Mouse (Mus musculus) midbrain, embryonic 12.5 days (tissue): Measurements from ENCODE around the gene F8a. TPM values are rescaled to one million over a fixed set of nuclear protein-coding genes. Genes with fewer than 3 reads are reported as not detected.
"Not testable (repeated sequence)": the region's sequence is repeated elsewhere in the genome, so short reads cannot be mapped to it uniquely, and the experiment has no call there.

Experiments used
- ATAC-seq: fragments of 200-750 bp; cut with Nextera tagmentation; 2 replicates; pipeline ENCODE4 v1.8.0; 2017; ENCODE audit warnings: low read depth, moderate TSS enrichment, moderate library complexity; ENCODE audit not compliant: low FRiP score
- H3K27ac ChIP-seq: fragments of 300-500 bp; sonication (generic); replicated peaks from 2 replicates; pipeline ENCODE4 v1.5.1; 2016; ENCODE audit warnings: mild to moderate bottlenecking
- H3K27me3 ChIP-seq: fragments of 300-500 bp; sonication (generic); 2 replicates; pipeline ENCODE4 v1.6.1; 2016; ENCODE audit warnings: mild to moderate bottlenecking
- H3K36me3 ChIP-seq: fragments of 300-500 bp; sonication (generic); 2 replicates; pipeline ENCODE4 v1.6.1; 2016
- H3K4me1 ChIP-seq: fragments of 300-500 bp; sonication (generic); 2 replicates; pipeline ENCODE4 v1.6.1; 2016
- H3K4me2 ChIP-seq: fragments of 300-500 bp; sonication (generic); replicated peaks from 2 replicates; pipeline ENCODE4 v1.6.1; 2016; ENCODE audit warnings: mild to moderate bottlenecking, moderate library complexity
- H3K4me3 ChIP-seq: fragments of 300-500 bp; sonication (generic); 2 replicates; pipeline ENCODE4 v1.5.1; 2016; ENCODE audit warnings: mild to moderate bottlenecking
- H3K9ac ChIP-seq: fragments of 300-500 bp; sonication (generic); replicated peaks from 2 replicates; pipeline ENCODE4 v1.6.1; 2016; ENCODE audit warnings: mild to moderate bottlenecking, moderate library complexity
- H3K9me3 ChIP-seq: fragments of 300-500 bp; sonication (generic); 2 replicates; pipeline ENCODE4 v1.6.1; 2016; ENCODE audit warnings: mild to moderate bottlenecking
- WGBS: fragments of 180-500 bp; shearing (Covaris S2); methylation state at CpG from one replicate; pipeline ENCODE4 v1.1.7; 2016; 5-methylcytosine and 5-hydroxymethylcytosine counted together
- polyA plus RNA-seq: library from polyadenylated mRNA; unstranded; fragments of >200 nt; fragmentation: Nextera tagmentation; extraction: Ambion mirVana; gene quantifications from 2 replicates; pipeline ENCODE4 v1.2.1, GENCODE M21; 2016

Gene F8a
- polyA plus RNA-seq: 23.1 and 23.2 TPM in 2 replicates

GRCm38 (mm10) chrX:73227914-73228605 lies at the start of gene F8a:
TSS of gene F8a (plus strand) at chrX:73228291.
- peak within 1 kb of the TSS; percentile 90 for H3K27ac ChIP-seq
- peak within 1 kb of the TSS; percentile 67 for H3K4me3 ChIP-seq
- no peaks in the 10 kb centered on the region for H3K9me3 ChIP-seq
- no peaks in the 10 kb centered on the region for H3K4me1 ChIP-seq
- 17% methylated on average over 34 of the region's 39 CpGs for WGBS
- H3K27me3 ChIP-seq: no peaks in the 10 kb centered on the region
- ATAC-seq: peak; percentile 96
- H3K4me2 ChIP-seq: peak within 1 kb of the TSS; percentile 74
- peak within 1 kb of the TSS; percentile 68 for H3K9ac ChIP-seq
- no peaks in the 10 kb centered on the region for H3K36me3 ChIP-seq

- not testable (repeated sequence) for H3K4me2 ChIP-seq, H3K9me3 ChIP-seq, H3K27me3 ChIP-seq, H3K4me1 ChIP-seq, H3K9ac ChIP-seq, H3K36me3 ChIP-seq, H3K27ac ChIP-seq, H3K4me3 ChIP-seq
- 88% methylated on average over 12 of the region's 12 CpGs for WGBS
- ATAC-seq: 0 out of 2 replicates have a peak, but pooled peaks have one; percentile 12
These were observed 36.2 kb upstream of the F8a start, which contains the start of gene Xlr3b for GRCm38 (mm10) chrX:73191934-73192333. TSS of gene Xlr3b (plus strand) at chrX:73192207.

- H3K27me3 ChIP-seq, H3K9me3 ChIP-seq, H3K9ac ChIP-seq, H3K36me3 ChIP-seq, H3K27ac ChIP-seq, H3K4me2 ChIP-seq, H3K4me1 ChIP-seq, ATAC-seq, H3K4me3 ChIP-seq: not testable (repeated sequence)
- WGBS: 81% methylated on average over 15 of the region's 19 CpGs
These were observed 14.1 kb upstream of the F8a start, which contains the start of gene Xlr4b for GRCm38 (mm10) chrX:73213819-73214564. TSS of gene Xlr4b (plus strand) at chrX:73214333.

GRCm38 (mm10) chrX:73225365-73225764 lies 2.7 kb upstream of the F8a start:
- 52% methylated on average over 1 of the region's 1 CpGs for WGBS
- Histone ChIP-seq H3K9ac (no peak overlapping the region), H3K27ac (no peak overlapping the region), H3K4me1 (no peaks in the 10 kb centered on the region), H3K36me3 (no peaks in the 10 kb centered on the region), H3K27me3 (no peaks in the 10 kb centered on the region), H3K4me3 (no peak overlapping the region), H3K9me3 (no peaks in the 10 kb centered on the region), H3K4me2 (no peak overlapping the region)
- ATAC-seq: no peak

GRCm38 (mm10) chrX:73228606-73229214 lies 619 bp downstream of the F8a start:
- H3K27ac ChIP-seq: peak overlapping the region; percentile 90
- H3K4me1 ChIP-seq: no peaks in the 10 kb centered on the region
- no peaks in the 10 kb centered on the region for H3K9me3 ChIP-seq
- WGBS: 20% methylated on average over 38 of the region's 51 CpGs
- peak overlapping the region; percentile 68 for H3K9ac ChIP-seq
- no peaks in the 10 kb centered on the region for H3K36me3 ChIP-seq
- ATAC-seq: peak; percentile 55
- H3K4me2 ChIP-seq: peak overlapping the region; percentile 74
- no peaks in the 10 kb centered on the region for H3K27me3 ChIP-seq
- peak overlapping the region; percentile 67 for H3K4me3 ChIP-seq

GRCm38 (mm10) chrX:73229288-73229687 lies 1.2 kb downstream of the F8a start:
- WGBS: 44% methylated on average over 3 of the region's 3 CpGs
- H3K9ac ChIP-seq: peak overlapping the region; percentile 68
- H3K9me3 ChIP-seq: no peaks in the 10 kb centered on the region
- H3K4me2 ChIP-seq: peak overlapping the region; percentile 74
- ATAC-seq: no peak
- H3K4me3 ChIP-seq: peak overlapping the region; percentile 67
- H3K27ac ChIP-seq: no peak overlapping the region
- no peaks in the 10 kb centered on the region for H3K36me3 ChIP-seq
- H3K27me3 ChIP-seq: no peaks in the 10 kb centered on the region
- H3K4me1 ChIP-seq: no peaks in the 10 kb centered on the region

- H3K27ac ChIP-seq, H3K36me3 ChIP-seq, H3K4me3 ChIP-seq, H3K9ac ChIP-seq, H3K9me3 ChIP-seq, H3K27me3 ChIP-seq, H3K4me1 ChIP-seq, H3K4me2 ChIP-seq, ATAC-seq: not testable (repeated sequence)
- WGBS: 85% methylated on average over 14 of the region's 14 CpGs
These were observed 14.8 kb downstream of the F8a start, which contains the start of gene Xlr4c for GRCm38 (mm10) chrX:73242821-73243325. TSS of gene Xlr4c (minus strand) at chrX:73243130.

GRCm38 (mm10) chrX:73262428-73262827 lies 34.3 kb downstream of the F8a start:
- not testable (repeated sequence) for ATAC-seq, H3K9ac ChIP-seq

GRCm38 (mm10) chrX:73265270-73265669 lies 37.2 kb downstream of the F8a start, which contains the start of gene Xlr3c:
TSS of gene Xlr3c (minus strand) at chrX:73265390.
- H3K4me3 ChIP-seq, H3K27me3 ChIP-seq, ATAC-seq, H3K27ac ChIP-seq, H3K4me1 ChIP-seq, H3K36me3 ChIP-seq, H3K9ac ChIP-seq, H3K9me3 ChIP-seq, H3K4me2 ChIP-seq: not testable (repeated sequence)
- WGBS: 84% methylated on average over 14 of the region's 14 CpGs

More at GRCm38 (mm10) chrX:73262428-73262827, 34.3 kb downstream of the F8a start:
- H3K36me3 ChIP-seq, H3K9me3 ChIP-seq, H3K27me3 ChIP-seq, H3K27ac ChIP-seq, H3K4me3 ChIP-seq, H3K4me2 ChIP-seq, H3K4me1 ChIP-seq: not testable (repeated sequence)
- WGBS: 73% methylated on average over 2 of the region's 2 CpGs
